Mouse (Mus musculus) CH12.LX (cell line): ENCODE results near the gene Pigh. TPM values are rescaled to one million over a fixed set of nuclear protein-coding genes. Genes with fewer than 3 reads are reported as not detected.

Experiments
- DNase-seq: peaks from one replicate; pipeline ENCODE4 v3.0.0-alpha.2; 2013; ENCODE audit errors: extremely low read depth
- H3K27ac ChIP-seq: 2 replicates; pipeline ENCODE4 v1.5.1; 2012; ENCODE audit warnings: low read depth, mild to moderate bottlenecking, control low read depth, moderate library complexity; ENCODE audit not compliant: insufficient read depth
- H3K27me3 ChIP-seq: replicated peaks from 2 replicates; pipeline ENCODE3; 2012; ENCODE audit warnings: inconsistent platforms
- H3K36me3 ChIP-seq, 2 experiments: replicated peaks in 1 of 2; 2 replicates each; pipeline versions ENCODE3 to v1.6.1; 2012; ENCODE audit warnings: inconsistent platforms in 1 of 2, low read length in 1 of 2, mild to moderate bottlenecking in 1 of 2, mixed read lengths in 1 of 2, moderate library complexity in 1 of 2; ENCODE audit not compliant: control insufficient read depth in 1 of 2, insufficient read depth in 1 of 2
- H3K4me1 ChIP-seq, 2 experiments: 2 replicates each; pipeline ENCODE4 v1.6.1; 2012; ENCODE audit warnings: inconsistent platforms in 1 of 2, moderate library complexity in 1 of 2; ENCODE audit not compliant: insufficient read depth in 2 of 2, control insufficient read depth in 1 of 2
- H3K4me2 ChIP-seq: 2 replicates; pipeline ENCODE4 v1.6.1; 2012; ENCODE audit warnings: low read depth, mild to moderate bottlenecking, control low read depth; ENCODE audit not compliant: poor library complexity, insufficient read depth, severe bottlenecking
- H3K4me3 ChIP-seq, 3 experiments: fragments of 150-350 bp in 1 of 3; sonication (generic) in 1 of 3; replicated peaks in 1 of 3; 2 replicates each; pipeline versions ENCODE3 to v1.5.1; 2011 to 2012; ENCODE audit warnings: low read depth in 2 of 3, low read length in 2 of 3, mild to moderate bottlenecking in 2 of 3, moderate library complexity in 2 of 3, control low read depth in 1 of 3, improper control_type of control experiment in 1 of 3, inconsistent platforms in 1 of 3, mixed read lengths in 1 of 3; ENCODE audit not compliant: poor library complexity in 1 of 3
- H3K79me2 ChIP-seq: replicated peaks from 2 replicates; pipeline ENCODE4 v1.6.1; 2012; ENCODE audit warnings: mild to moderate bottlenecking, moderate library complexity; ENCODE audit not compliant: control insufficient read depth, poor library complexity, insufficient read depth, severe bottlenecking; ENCODE audit errors: extremely low read depth
- H3K9ac ChIP-seq: 2 replicates; pipeline ENCODE4 v1.6.1; 2012; ENCODE audit warnings: low read depth, mild to moderate bottlenecking, control low read depth, moderate library complexity; ENCODE audit not compliant: insufficient read depth
- H3K9me3 ChIP-seq: replicated peaks from 2 replicates; pipeline ENCODE3; 2012; ENCODE audit warnings: low read length, inconsistent platforms, mixed read lengths
- CHD1 ChIP-seq: IDR thresholded peaks from 2 replicates; pipeline ENCODE4 v1.6.1; 2012; ENCODE audit warnings: low read depth, low read length, improper control_type of control experiment, inconsistent platforms
- CHD2 ChIP-seq: IDR thresholded peaks from 2 replicates; pipeline ENCODE4 v1.6.1; 2011; ENCODE audit warnings: low read length, improper control_type of control experiment
- CTCF ChIP-seq, 2 experiments: IDR thresholded peaks in 1 of 2; conservative IDR thresholded peaks in 1 of 2; 2 replicates each; pipeline ENCODE4 v1.5.1; 2011 to 2012; ENCODE audit warnings: low read depth in 2 of 2, low read length in 2 of 2, improper control_type of control experiment in 1 of 2, inconsistent platforms in 1 of 2, mild to moderate bottlenecking in 1 of 2, moderate library complexity in 1 of 2
- E2F4 ChIP-seq: IDR thresholded peaks from 2 replicates; pipeline ENCODE4 v1.6.1; 2011; ENCODE audit warnings: low read depth, low read length, improper control_type of control experiment; ENCODE audit not compliant: insufficient replicate concordance
- EP300 ChIP-seq: IDR thresholded peaks from 2 replicates; pipeline ENCODE4 v1.6.1; 2011; ENCODE audit warnings: low read length, improper control_type of control experiment
- HCFC1 ChIP-seq: IDR thresholded peaks from 2 replicates; pipeline ENCODE4 v1.6.1; 2012; ENCODE audit warnings: low read depth, mild to moderate bottlenecking, inconsistent platforms, low read length, improper control_type of control experiment
- JUN ChIP-seq: IDR thresholded peaks from 2 replicates; pipeline ENCODE4 v1.6.1; 2011; ENCODE audit warnings: low read depth, mild to moderate bottlenecking, low read length, improper control_type of control experiment, moderate library complexity; ENCODE audit not compliant: insufficient read depth
- KAT2A ChIP-seq: IDR thresholded peaks from 2 replicates; pipeline ENCODE4 v1.6.1; 2012; ENCODE audit warnings: low read length, improper control_type of control experiment, inconsistent platforms; ENCODE audit not compliant: insufficient replicate concordance
- MAFK ChIP-seq: IDR thresholded peaks from 2 replicates; pipeline ENCODE4 v1.6.1; 2011; ENCODE audit warnings: low read length, improper control_type of control experiment; ENCODE audit not compliant: insufficient replicate concordance
- MAX ChIP-seq: IDR thresholded peaks from 2 replicates; pipeline ENCODE4 v1.6.1; 2011; ENCODE audit warnings: low read length, improper control_type of control experiment
- MYC ChIP-seq: IDR thresholded peaks from 2 replicates; pipeline ENCODE4 v1.6.1; 2011; ENCODE audit warnings: low read depth, mild to moderate bottlenecking, improper control_type of control experiment, low read length
- NRF1 ChIP-seq: IDR thresholded peaks from 2 replicates; pipeline ENCODE4 v1.6.1; 2014; ENCODE audit warnings: low read depth, mild to moderate bottlenecking, inconsistent platforms, low read length, improper control_type of control experiment, moderate library complexity
- POLR2AphosphoS2 ChIP-seq: IDR thresholded peaks from 2 replicates; pipeline ENCODE4 v1.6.1; 2011; ENCODE audit warnings: low read depth, low read length, improper control_type of control experiment
- SIN3A ChIP-seq: IDR thresholded peaks from 2 replicates; pipeline ENCODE4 v1.6.1; 2012; ENCODE audit warnings: low read length, improper control_type of control experiment, inconsistent platforms
- SMC3 ChIP-seq: IDR thresholded peaks from 2 replicates; pipeline ENCODE4 v1.6.1; 2011; ENCODE audit warnings: low read depth, low read length, improper control_type of control experiment
- TCF12 ChIP-seq: IDR thresholded peaks from 2 replicates; pipeline ENCODE4 v1.6.1; 2014; ENCODE audit warnings: low read depth, mild to moderate bottlenecking, inconsistent platforms, low read length, improper control_type of control experiment
- UBTF ChIP-seq: IDR thresholded peaks from 2 replicates; pipeline ENCODE4 v1.6.1; 2012; ENCODE audit warnings: low read depth, mild to moderate bottlenecking, inconsistent platforms, low read length, improper control_type of control experiment, moderate library complexity
- USF1 ChIP-seq: IDR thresholded peaks from 2 replicates; pipeline ENCODE4 v1.6.1; 2014; ENCODE audit warnings: low read depth, mild to moderate bottlenecking, inconsistent platforms, low read length, improper control_type of control experiment
- USF2 ChIP-seq: conservative IDR thresholded peaks from 2 replicates; pipeline ENCODE4 v1.6.1; 2011; ENCODE audit warnings: low read depth, low read length, improper control_type of control experiment
- ZMIZ1 ChIP-seq: IDR thresholded peaks from 2 replicates; pipeline ENCODE4 v1.6.1; 2012; ENCODE audit warnings: low read depth, mild to moderate bottlenecking, inconsistent platforms, low read length, improper control_type of control experiment
- dilution Hi-C: fragments of 300-500 bp; cut with MboI; formaldehyde crosslinking; loops from 2 replicates; pipeline ENCODE4 v1.14.3; 2020; ENCODE audit warnings: low sequenced_read_pairs; ENCODE audit not compliant: extremely low pct_unique_long_range_greater_than_20kb, extremely low pct_ligation_motif_present
- in situ Hi-C: fragments of 300-500 bp; cut with MboI; formaldehyde crosslinking; loops from 3 replicates; pipeline ENCODE4 v1.14.3; 2019; ENCODE audit warnings: low sequenced_read_pairs, low pct_ligation_motif_present, low pct_unique_long_range_greater_than_20kb, mixed read lengths
- polyA plus RNA-seq: library from polyadenylated mRNA; unstranded; fragments of >175 nt; gene quantifications from 2 replicates; pipeline ENCODE4 v1.2.1, GENCODE M21; 2012; ENCODE audit warnings: low read depth; ENCODE audit not compliant: insufficient read length
- total RNA-seq, 2 experiments: library from RNA; depleted of rRNA; stranded (reverse); fragments of 300-350 nt in 1 of 2; fragments of >200 nt in 1 of 2; gene quantifications; 2 replicates each; pipeline ENCODE4 v1.2.3; 2012 to 2014

Gene Pigh
- total and polyA plus RNA-seq, 3 experiments, result 9.3 to 17.8 (median 12.8) TPM

DNA sequence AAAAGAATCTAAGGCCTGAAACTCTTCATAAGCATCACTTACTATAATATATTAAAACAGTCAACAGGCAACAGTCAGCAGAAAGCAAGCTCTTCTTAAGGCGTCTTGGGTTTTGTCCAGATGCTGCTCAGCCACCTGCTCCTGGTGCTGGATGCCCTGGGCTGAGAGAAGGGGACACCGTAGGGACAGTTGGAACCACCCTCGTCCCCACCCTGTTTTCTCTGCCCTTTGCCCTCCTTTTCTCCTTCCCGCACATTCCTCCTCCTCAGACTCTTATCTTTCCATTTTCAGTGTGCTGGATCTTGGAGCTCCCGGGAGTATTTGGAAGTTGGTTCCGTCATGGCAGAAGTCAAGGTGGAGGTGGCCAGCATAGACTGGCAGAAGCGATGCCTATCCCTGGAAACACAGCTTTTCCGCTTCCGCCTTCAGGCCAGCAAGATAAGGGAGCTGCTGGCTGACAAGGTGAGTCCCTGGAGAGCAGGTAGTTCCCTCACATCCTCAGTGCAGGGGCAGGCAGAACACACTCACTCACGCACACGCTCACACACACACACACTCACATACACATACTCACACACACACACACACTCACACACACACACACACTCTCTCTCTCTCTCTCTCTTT lies 49.1 kb downstream of the Pigh start:
- Histone ChIP-seq H3K4me2 (no peak overlapping the region), H3K79me2 (no peaks in the 10 kb centered on the region), H3K36me3 (no peaks in the 10 kb centered on the region), H3K4me1 (peaks cover 0 to 4% of the 10 kb centered on the region in 2 experiments; a peak in 1 of 4 replicates), H3K9ac (no peak overlapping the region), H3K4me3 (no peak overlapping the region), H3K27ac (no peak overlapping the region), H3K27me3 (no peaks in the 10 kb centered on the region), H3K9me3 (no peaks in the 10 kb centered on the region)
- in situ Hi-C loops (no loop called here), dilution Hi-C loops (no loop called here)
- TF ChIP-seq UBTF (no peak), KAT2A (no peak), MYC (no peak), E2F4 (no peak), USF2 (no peak), CTCF (conservative IDR thresholded peaks at IDR 0.05 in 1 of 2, IDR thresholded peaks at IDR 0.05 in 1 of 2; ENCODE audit: low read depth in 2 of 2, low read length in 2 of 2) (no peak), NRF1 (no peak), TCF12 (no peak), USF1 (no peak), SIN3A (no peak), EP300 (no peak), ZMIZ1 (no peak), MAX (no peak), CHD1 (no peak), POLR2AphosphoS2 (no peak), SMC3 (no peak), MAFK (no peak), HCFC1 (no peak)
- DNase-seq, result no peak

DNA sequence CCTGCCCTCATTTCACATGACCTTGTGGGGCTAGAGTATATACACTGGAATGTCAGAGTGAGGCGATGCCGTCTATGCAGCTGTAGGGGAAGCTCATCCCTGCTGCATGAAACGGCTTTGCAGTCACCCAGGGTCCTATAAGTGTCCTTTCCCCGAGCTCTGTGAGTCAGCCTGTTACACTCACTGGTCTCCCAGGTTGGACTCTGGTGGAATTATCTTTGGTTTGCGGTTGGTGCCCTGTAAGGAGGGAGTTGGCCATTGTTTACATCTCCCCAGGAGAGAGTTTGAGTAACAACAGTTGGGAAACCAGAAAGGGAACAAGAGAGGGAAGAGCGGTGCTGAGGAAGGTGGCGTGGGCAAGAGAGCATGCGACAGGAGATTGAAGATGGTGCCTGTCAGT lies 49.7 kb downstream of the Pigh start:
- H3K4me3 ChIP-seq, result no peak overlapping the region
- no peak overlapping the region for H3K4me2 ChIP-seq
- no peak for DNase-seq
- no peak for TF ChIP-seq UBTF
- TF ChIP-seq CHD2, result no peak
- TF ChIP-seq E2F4, result no peak
- TF ChIP-seq USF2, result no peak
- no peak for TF ChIP-seq JUN
- H3K27ac ChIP-seq, result no peak overlapping the region
- dilution Hi-C loops, result no loop called here
- H3K4me1 ChIP-seq, result peaks cover 0 to 1% of the 10 kb centered on the region in 2 experiments; a peak in 1 of 4 replicates
- H3K36me3 ChIP-seq, result no peaks in the 10 kb centered on the region
- H3K9ac ChIP-seq, result no peak overlapping the region
- H3K79me2 ChIP-seq, result no peaks in the 10 kb centered on the region
- in situ Hi-C loops, result no loop called here
- H3K9me3 ChIP-seq, result no peaks in the 10 kb centered on the region
- H3K27me3 ChIP-seq, result no peaks in the 10 kb centered on the region
